8 mouse cellular contexts compared by ENCODE assay signal in the genomic region with DNA sequence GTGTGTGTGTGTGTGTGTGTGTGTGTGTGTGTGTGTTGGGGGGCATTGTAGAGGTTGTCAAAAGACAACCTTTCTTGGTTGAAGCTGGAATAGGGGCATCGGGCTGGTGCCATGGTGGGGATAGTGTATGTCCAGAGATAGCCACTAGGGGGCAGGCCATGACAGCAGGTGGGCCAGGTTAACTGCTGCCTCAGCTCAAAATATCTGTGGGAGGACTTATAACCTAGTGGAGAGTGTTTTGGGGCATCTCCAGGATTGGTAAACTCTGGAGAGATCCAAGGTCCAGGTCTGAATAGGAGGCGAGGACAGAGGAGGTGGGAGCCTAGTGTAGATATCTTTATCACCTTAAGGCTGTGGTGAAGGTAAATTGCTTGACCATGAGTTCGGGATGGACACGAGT.
A peak's percentile ranks its signal among the peaks of the same experiment; 100 is the strongest.
DNase-seq lines count a peak whose midpoint lies in the region; ATAC-seq and TF ChIP-seq lines count a peak whose summit lies in the region.

No protein-coding gene starts in this region.

- no peak overlapping the region for H3K27ac ChIP-seq in CH12.LX (ENCODE audit: insufficient read depth, low read depth)
- no peak overlapping the region for H3K27ac ChIP-seq in bone marrow, adult 2 months (ENCODE audit: control insufficient read depth, insufficient read depth, low read depth, low read length, poor library complexity)
- H3K27ac ChIP-seq in embryonic fibroblast, embryonic 13.5 days (ENCODE audit: insufficient read depth, low read length): no peak overlapping the region
- H3K27ac ChIP-seq in layer of hippocampus, adult 2 months: no peak overlapping the region
- H3K27ac ChIP-seq in liver, postnatal 0 days (ENCODE audit: low read depth): no peak overlapping the region

- H3K36me3 ChIP-seq in CH12.LX (replicated peaks in 1 of 2; ENCODE audit: control insufficient read depth in 1 of 2, insufficient read depth in 1 of 2, low read length in 1 of 2): no peaks in the 10 kb centered on the region
- no peaks in the 10 kb centered on the region for H3K36me3 ChIP-seq in liver, postnatal 0 days (replicated peaks; ENCODE audit: insufficient read depth, low read length)

- no peaks in the 10 kb centered on the region for H3K79me2 ChIP-seq in CH12.LX (replicated peaks; ENCODE audit: control insufficient read depth, extremely low read depth, insufficient read depth, poor library complexity, severe bottlenecking)

- in situ Hi-C loops in CH12.LX (cut with MboI; ENCODE audit: low pct_ligation_motif_present, low pct_unique_long_range_greater_than_20kb, low sequenced_read_pairs): loop anchor here (5.0 to 25.0 kb wide), 2 partner anchors 108 to 1533 kb away; no protein-coding TSS in a partner anchor

- WGBS in bone marrow, adult 2 months: 61% methylated on average over 4 of the region's 4 CpGs
- 61% methylated on average over 4 of the region's 4 CpGs for WGBS in liver, postnatal 0 days (ENCODE audit: insufficient replicate concordance)

- TF ChIP-seq EP300 in CH12.LX (IDR thresholded peaks at IDR 0.05; ENCODE audit: low read length): no peak
- no peak for TF ChIP-seq EP300 in liver, postnatal 0 days (IDR thresholded peaks at IDR 0.05; ENCODE audit: low read depth)

- H3K9ac ChIP-seq in CH12.LX (ENCODE audit: insufficient read depth, low read depth): no peak overlapping the region
- H3K9ac ChIP-seq in liver, postnatal 0 days (replicated peaks): no peak overlapping the region

- DNase-seq in CH12.LX (ENCODE audit: extremely low read depth): peak; percentile 57
- DNase-seq in heart, postnatal 10 days: peak; percentile 64 to 80
- peak; percentile 63 to 82 for DNase-seq in layer of hippocampus, adult 2 months (ENCODE audit: low spot score in 2 of 2)
- DNase-seq in liver, postnatal 0 days: peak; percentile 64
- peak; percentile 41 for DNase-seq in ovary, postnatal 10 days (ENCODE audit: low spot score)
- peak; percentile 42 to 44 for DNase-seq in urinary bladder, adult 18-20 months (ENCODE audit: low spot score in 2 of 2)

- H3K4me1 ChIP-seq in CH12.LX (ENCODE audit: control insufficient read depth in 1 of 2, insufficient read depth in 2 of 2): peaks cover 0 to 9% of the 10 kb centered on the region in 2 experiments; a peak in 2 of 4 replicates
- no peaks in the 10 kb centered on the region for H3K4me1 ChIP-seq in bone marrow, adult 2 months (ENCODE audit: control insufficient read depth, insufficient read depth, low read length)
- H3K4me1 ChIP-seq in embryonic fibroblast, embryonic 13.5 days (ENCODE audit: control insufficient read depth, insufficient read depth, low read length): no peaks in the 10 kb centered on the region
- no peaks in the 10 kb centered on the region for H3K4me1 ChIP-seq in liver, postnatal 0 days (ENCODE audit: insufficient read depth)

- H3K27me3 ChIP-seq in CH12.LX (replicated peaks): no peaks in the 10 kb centered on the region
- H3K27me3 ChIP-seq in liver, postnatal 0 days (ENCODE audit: insufficient read depth, low read length): no peaks in the 10 kb centered on the region

- ATAC-seq in liver, postnatal 0 days: peak; percentile 19; the same call in 1 of the 2 replicates

- intact Hi-C loops in heart, postnatal 10 days (cut with DNase I): loop anchor here (2.0 to 5.0 kb wide), 5 partner anchors 111 to 1539 kb away; a partner anchor contains a TSS

- peak; percentile 98 for TF ChIP-seq RAD21 in CH12.LX (IDR thresholded peaks at IDR 0.05; ENCODE audit: low read depth, low read length)

- TF ChIP-seq CTCF in CH12.LX (conservative IDR thresholded peaks at IDR 0.05 in 1 of 2, IDR thresholded peaks at IDR 0.05 in 1 of 2; ENCODE audit: low read depth in 2 of 2, low read length in 2 of 2): peak; percentile 61 to 95
- peak; percentile 61 for TF ChIP-seq CTCF in bone marrow, adult 2 months (IDR thresholded peaks at IDR 0.05; ENCODE audit: control insufficient read depth, insufficient read depth, low read length)
- TF ChIP-seq CTCF in embryonic fibroblast, embryonic 13.5 days (IDR thresholded peaks at IDR 0.05; ENCODE audit: borderline replicate concordance, insufficient read depth, low read length): peak; percentile 87
- peak; percentile 81 for TF ChIP-seq CTCF in layer of hippocampus, adult 2 months (conservative IDR thresholded peaks at IDR 0.05)
- peak; percentile 83 for TF ChIP-seq CTCF in liver, postnatal 0 days (IDR thresholded peaks at IDR 0.05; ENCODE audit: low read depth)

- TF ChIP-seq POLR2A in CH12.LX (IDR thresholded peaks at IDR 0.05; ENCODE audit: low read depth, low read length): no peak
- no peak for TF ChIP-seq POLR2A in bone marrow, adult 2 months (IDR thresholded peaks at IDR 0.05; ENCODE audit: borderline replicate concordance, control insufficient read depth, low read depth, low read length)
- TF ChIP-seq POLR2A in embryonic fibroblast, embryonic 13.5 days (IDR thresholded peaks at IDR 0.05; ENCODE audit: low read depth, low read length): no peak

- H3K4me3 ChIP-seq in CH12.LX (replicated peaks in 1 of 3; ENCODE audit: low read depth in 2 of 3, low read length in 2 of 3, poor library complexity in 1 of 3): no peak overlapping the region
- no peak overlapping the region for H3K4me3 ChIP-seq in bone marrow, adult 2 months (replicated peaks; ENCODE audit: control insufficient read depth, low read depth, low read length)
- no peak overlapping the region for H3K4me3 ChIP-seq in embryonic fibroblast, embryonic 13.5 days (ENCODE audit: insufficient read depth, low read length)
- no peak overlapping the region for H3K4me3 ChIP-seq in layer of hippocampus, adult 2 months
- no peak overlapping the region for H3K4me3 ChIP-seq in liver, postnatal 0 days (ENCODE audit: low read depth, low read length)

- no peaks in the 10 kb centered on the region for H3K9me3 ChIP-seq in CH12.LX (replicated peaks; ENCODE audit: low read length)
- no peaks in the 10 kb centered on the region for H3K9me3 ChIP-seq in liver, postnatal 0 days (ENCODE audit: low read length)

- dilution Hi-C loops in CH12.LX (cut with MboI; ENCODE audit: extremely low pct_ligation_motif_present, extremely low pct_unique_long_range_greater_than_20kb, low sequenced_read_pairs): no loop called here

- H3K4me2 ChIP-seq in CH12.LX (ENCODE audit: insufficient read depth, low read depth, poor library complexity, severe bottlenecking): no peak overlapping the region
- H3K4me2 ChIP-seq in liver, postnatal 0 days (ENCODE audit: low read depth, low read length): no peak overlapping the region

TF ChIP-seq in CH12.LX, 34 proteins besides CTCF, POLR2A, EP300 and RAD21:
- TF ChIP-seq MXI1 (IDR thresholded peaks at IDR 0.05; ENCODE audit: low read depth, low read length): no peak
- TF ChIP-seq ETS1 (conservative IDR thresholded peaks at IDR 0.05; ENCODE audit: low read depth, low read length): no peak
- no peak for TF ChIP-seq JUN (IDR thresholded peaks at IDR 0.05; ENCODE audit: insufficient read depth, low read depth, low read length)
- TF ChIP-seq POLR2AphosphoS2 (IDR thresholded peaks at IDR 0.05; ENCODE audit: low read depth, low read length): no peak
- peak; percentile 39; the same call in 1 of the 2 replicates for TF ChIP-seq NELFE (IDR thresholded peaks at IDR 0.05; ENCODE audit: low read depth, low read length)
- TF ChIP-seq ZMIZ1 (IDR thresholded peaks at IDR 0.05; ENCODE audit: low read depth, low read length): no peak
- peak; percentile 99 for TF ChIP-seq MAFK (IDR thresholded peaks at IDR 0.05; ENCODE audit: insufficient replicate concordance, low read length)
- no peak for TF ChIP-seq BHLHE40 (IDR thresholded peaks at IDR 0.05; ENCODE audit: low read depth, low read length)
- no peak for TF ChIP-seq JUND (conservative IDR thresholded peaks at IDR 0.05; ENCODE audit: low read depth, low read length)
- no peak for TF ChIP-seq MYC (IDR thresholded peaks at IDR 0.05; ENCODE audit: low read depth, low read length)
- TF ChIP-seq NRF1 (IDR thresholded peaks at IDR 0.05; ENCODE audit: low read depth, low read length): no peak
- TF ChIP-seq UBTF (IDR thresholded peaks at IDR 0.05; ENCODE audit: low read depth, low read length): no peak
- TF ChIP-seq MAZ (IDR thresholded peaks at IDR 0.05; ENCODE audit: low read depth, low read length): no peak
- TF ChIP-seq PAX5 (IDR thresholded peaks at IDR 0.05; ENCODE audit: low read length): no peak
- TF ChIP-seq KAT2A (IDR thresholded peaks at IDR 0.05; ENCODE audit: insufficient replicate concordance, low read length): no peak
- TF ChIP-seq ZC3H11A (IDR thresholded peaks at IDR 0.05; ENCODE audit: low read depth, low read length): peak; percentile 83
- no peak for TF ChIP-seq TCF12 (IDR thresholded peaks at IDR 0.05; ENCODE audit: low read depth, low read length)
- TF ChIP-seq GABPA (IDR thresholded peaks at IDR 0.05; ENCODE audit: insufficient replicate concordance, low read depth, low read length): no peak
- TF ChIP-seq E2F4 (IDR thresholded peaks at IDR 0.05; ENCODE audit: insufficient replicate concordance, low read depth, low read length): no peak
- peak; percentile 94 for TF ChIP-seq SMC3 (IDR thresholded peaks at IDR 0.05; ENCODE audit: low read depth, low read length)
- no peak for TF ChIP-seq CHD2 (IDR thresholded peaks at IDR 0.05; ENCODE audit: low read length)
- TF ChIP-seq ELF1 (IDR thresholded peaks at IDR 0.05; ENCODE audit: low read depth, low read length): no peak
